Mouse (Mus musculus): Measurements from ENCODE around the gene Gm26558. TPM values are rescaled to one million over a fixed set of nuclear protein-coding genes. Genes with fewer than 3 reads are reported as not detected.

Gene Gm26558
- polyA plus RNA-seq, 1 experiment, result 0.43 TPM

DNA sequence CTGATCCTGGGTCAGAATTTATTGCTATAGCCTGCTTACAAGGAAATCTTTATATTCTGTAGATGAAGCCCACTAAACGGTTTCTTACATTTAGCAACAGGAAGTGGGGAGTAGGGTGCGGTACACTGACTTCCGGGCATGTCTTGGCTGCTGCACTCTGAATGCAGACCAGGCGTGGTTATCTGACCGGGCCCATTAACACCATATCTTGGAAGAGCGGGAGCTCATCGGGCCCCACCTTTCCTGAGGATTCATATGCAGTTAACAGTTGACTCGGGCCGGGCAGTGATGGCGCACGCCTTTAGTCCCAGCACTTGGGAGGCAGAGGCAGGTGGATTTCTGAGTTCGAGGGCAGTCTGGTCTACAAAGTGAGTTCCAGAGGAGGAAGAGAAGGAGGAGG, 33.5 kb downstream of the Gm26558 start:
- H3K4me1 ChIP-seq (ENCODE audit: control insufficient read depth, insufficient read depth, low read length), result no peaks in the 10 kb centered on the region
- 94% methylated on average over 12 of the region's 12 CpGs for WGBS
- TF ChIP-seq CTCF (IDR thresholded peaks at IDR 0.05; ENCODE audit: borderline replicate concordance, insufficient read depth, low read depth, low read length) (no peak), POLR2A (IDR thresholded peaks at IDR 0.05; ENCODE audit: borderline replicate concordance, insufficient read depth, low read length) (no peak)
- no peak for DNase-seq
- no peaks in the 10 kb centered on the region for H3K27me3 ChIP-seq (ENCODE audit: control insufficient read depth, insufficient read depth, low read length)
- no peak overlapping the region for H3K27ac ChIP-seq (ENCODE audit: insufficient read depth, low read length)
- H3K4me3 ChIP-seq (replicated peaks; ENCODE audit: insufficient read depth, low read depth, low read length), result no peak overlapping the region

DNA sequence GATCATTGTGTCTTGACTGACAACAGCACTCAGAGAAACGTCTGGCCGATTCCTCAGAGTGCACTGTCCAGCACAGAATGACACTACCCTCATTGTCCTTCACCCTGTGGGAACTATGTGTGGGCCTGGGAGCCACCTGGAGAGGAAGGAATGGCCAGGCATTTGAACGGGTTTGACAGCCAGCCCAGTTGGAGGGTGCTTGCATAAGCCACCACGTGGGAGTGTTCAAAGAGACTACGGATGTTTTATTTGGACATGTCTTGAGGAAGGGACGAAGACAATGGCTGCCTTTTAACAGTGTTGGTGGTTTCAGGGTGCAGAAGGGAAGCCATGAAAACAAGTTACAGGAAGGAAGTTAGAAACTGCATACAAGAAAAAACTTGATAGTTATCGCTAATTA, 36.1 kb downstream of the Gm26558 start:
- 45% methylated on average over 7 of the region's 7 CpGs for WGBS
- H3K4me3 ChIP-seq (replicated peaks; ENCODE audit: insufficient read depth, low read depth, low read length), result no peak overlapping the region
- no peak for DNase-seq
- no peak overlapping the region for H3K27ac ChIP-seq (ENCODE audit: insufficient read depth, low read length)
- H3K4me1 ChIP-seq (ENCODE audit: control insufficient read depth, insufficient read depth, low read length), result no peaks in the 10 kb centered on the region
- no peaks in the 10 kb centered on the region for H3K27me3 ChIP-seq (ENCODE audit: control insufficient read depth, insufficient read depth, low read length)
- no peak for TF ChIP-seq POLR2A (IDR thresholded peaks at IDR 0.05; ENCODE audit: borderline replicate concordance, insufficient read depth, low read length)
- TF ChIP-seq CTCF (IDR thresholded peaks at IDR 0.05; ENCODE audit: borderline replicate concordance, insufficient read depth, low read depth, low read length), result no peak

GRCm38 (mm10) chr2:70622244-70622643, 39.7 kb downstream of the Gm26558 start:
- H3K27me3 ChIP-seq (ENCODE audit: control insufficient read depth, insufficient read depth, low read length), result no peaks in the 10 kb centered on the region
- no peak overlapping the region for H3K4me3 ChIP-seq (replicated peaks; ENCODE audit: insufficient read depth, low read depth, low read length)
- no peak for DNase-seq
- no peak overlapping the region for H3K27ac ChIP-seq (ENCODE audit: insufficient read depth, low read length)
- TF ChIP-seq CTCF (IDR thresholded peaks at IDR 0.05; ENCODE audit: borderline replicate concordance, insufficient read depth, low read depth, low read length), result no peak
- WGBS, result 49% methylated on average over 4 of the region's 4 CpGs
- no peaks in the 10 kb centered on the region for H3K4me1 ChIP-seq (ENCODE audit: control insufficient read depth, insufficient read depth, low read length)

GRCm38 (mm10) chr2:70620225-70620624, 41.7 kb downstream of the Gm26558 start:
- no peak overlapping the region for H3K27ac ChIP-seq (ENCODE audit: insufficient read depth, low read length)
- H3K4me1 ChIP-seq (ENCODE audit: control insufficient read depth, insufficient read depth, low read length), result no peaks in the 10 kb centered on the region
- peak; percentile 11 to 27 for DNase-seq
- WGBS, result 10% methylated on average over 6 of the region's 6 CpGs
- no peaks in the 10 kb centered on the region for H3K27me3 ChIP-seq (ENCODE audit: control insufficient read depth, insufficient read depth, low read length)
- TF ChIP-seq POLR2A (IDR thresholded peaks at IDR 0.05; ENCODE audit: borderline replicate concordance, insufficient read depth, low read length) (no peak), CTCF (IDR thresholded peaks at IDR 0.05; ENCODE audit: borderline replicate concordance, insufficient read depth, low read depth, low read length) (peak; percentile 42; the same call in 1 of the 2 replicates)
- no peak overlapping the region for H3K4me3 ChIP-seq (replicated peaks; ENCODE audit: insufficient read depth, low read depth, low read length)

- no peak for DNase-seq
- no peak for TF ChIP-seq POLR2A (IDR thresholded peaks at IDR 0.05; ENCODE audit: borderline replicate concordance, insufficient read depth, low read length)
- no peak for TF ChIP-seq CTCF (IDR thresholded peaks at IDR 0.05; ENCODE audit: borderline replicate concordance, insufficient read depth, low read depth, low read length)
- H3K27ac ChIP-seq (ENCODE audit: insufficient read depth, low read length), result no peak overlapping the region
- H3K4me3 ChIP-seq (replicated peaks; ENCODE audit: insufficient read depth, low read depth, low read length), result no peak overlapping the region
- H3K4me1 ChIP-seq (ENCODE audit: control insufficient read depth, insufficient read depth, low read length), result no peaks in the 10 kb centered on the region
- 92% methylated on average over 6 of the region's 6 CpGs for WGBS
- no peaks in the 10 kb centered on the region for H3K27me3 ChIP-seq (ENCODE audit: control insufficient read depth, insufficient read depth, low read length)
Observed at GRCm38 (mm10) chr2:70619232-70619835, 42.6 kb downstream of the Gm26558 start.

DNA sequence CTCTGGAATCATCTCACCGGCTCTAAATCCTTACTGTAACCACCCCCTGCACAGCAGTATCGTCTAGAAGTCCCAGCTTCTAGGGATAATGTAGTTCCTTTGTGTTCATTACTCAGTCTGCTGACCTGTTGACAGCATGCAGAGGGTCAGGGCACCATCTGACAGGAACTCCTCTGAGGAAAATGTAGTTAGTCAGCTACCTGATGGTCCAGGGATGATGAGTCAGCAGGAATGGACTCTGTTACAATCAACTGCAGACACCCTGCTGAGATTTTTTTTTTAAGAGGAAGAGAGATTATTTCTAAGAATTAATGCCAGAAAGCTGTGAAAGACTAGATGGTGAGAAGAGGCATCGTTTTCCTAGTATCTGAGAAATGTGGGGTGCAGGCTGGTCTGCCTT, 45.3 kb downstream of the Gm26558 start:
- Histone ChIP-seq H3K4me3 (replicated peaks; ENCODE audit: insufficient read depth, low read depth, low read length) (no peak overlapping the region), H3K4me1 (ENCODE audit: control insufficient read depth, insufficient read depth, low read length) (no peaks in the 10 kb centered on the region), H3K27ac (ENCODE audit: insufficient read depth, low read length) (no peak overlapping the region), H3K27me3 (ENCODE audit: control insufficient read depth, insufficient read depth, low read length) (no peaks in the 10 kb centered on the region)
- 59% methylated on average over 3 of the region's 3 CpGs for WGBS
- TF ChIP-seq POLR2A (IDR thresholded peaks at IDR 0.05; ENCODE audit: borderline replicate concordance, insufficient read depth, low read length) (no peak), CTCF (IDR thresholded peaks at IDR 0.05; ENCODE audit: borderline replicate concordance, insufficient read depth, low read depth, low read length) (no peak)
- DNase-seq, result no peak

- no peak overlapping the region for H3K27ac ChIP-seq (ENCODE audit: insufficient read depth, low read length)
- TF ChIP-seq POLR2A (IDR thresholded peaks at IDR 0.05; ENCODE audit: borderline replicate concordance, insufficient read depth, low read length) (no peak), CTCF (IDR thresholded peaks at IDR 0.05; ENCODE audit: borderline replicate concordance, insufficient read depth, low read depth, low read length) (no peak)
Observed at GRCm38 (mm10) chr2:70616076-70616475, 45.8 kb downstream of the Gm26558 start.

DNA sequence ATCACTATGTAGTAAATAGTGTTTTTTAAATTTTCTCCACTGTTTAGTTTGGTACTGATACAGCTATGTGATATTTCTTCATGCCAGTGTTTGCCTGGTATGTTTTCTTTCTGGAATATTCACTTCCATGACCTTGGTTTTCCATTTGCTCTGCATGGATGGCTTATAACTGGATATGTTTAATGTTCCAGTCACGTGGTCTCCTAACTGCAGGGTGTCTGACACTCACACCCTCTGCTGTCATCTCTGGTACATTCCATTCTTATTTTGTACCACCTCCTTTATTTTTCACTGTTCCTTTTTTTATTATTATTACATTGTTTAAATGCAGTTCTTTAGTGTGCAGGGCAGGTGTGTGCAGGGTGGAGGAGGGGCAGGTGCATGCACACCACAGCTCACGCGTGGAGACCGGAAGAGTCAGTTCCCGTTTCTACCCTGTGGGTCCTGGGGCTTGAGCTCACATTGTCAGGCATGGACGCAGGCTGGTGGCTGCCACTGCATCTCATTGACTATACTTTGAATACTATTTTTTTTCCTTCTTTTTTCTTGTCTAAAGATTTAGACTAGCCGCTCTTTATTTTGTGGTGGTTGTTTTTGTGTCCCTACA, 47.1 kb downstream of the Gm26558 start:
- H3K27me3 ChIP-seq (ENCODE audit: control insufficient read depth, insufficient read depth, low read length), result no peaks in the 10 kb centered on the region
- H3K27ac ChIP-seq (ENCODE audit: insufficient read depth, low read length), result no peak overlapping the region
- no peak for DNase-seq
- 79% methylated on average over 7 of the region's 7 CpGs for WGBS
- no peak overlapping the region for H3K4me3 ChIP-seq (replicated peaks; ENCODE audit: insufficient read depth, low read depth, low read length)
- TF ChIP-seq POLR2A (IDR thresholded peaks at IDR 0.05; ENCODE audit: borderline replicate concordance, insufficient read depth, low read length) (no peak), CTCF (IDR thresholded peaks at IDR 0.05; ENCODE audit: borderline replicate concordance, insufficient read depth, low read depth, low read length) (no peak)
- no peaks in the 10 kb centered on the region for H3K4me1 ChIP-seq (ENCODE audit: control insufficient read depth, insufficient read depth, low read length)

More at GRCm38 (mm10) chr2:70616076-70616475, 45.8 kb downstream of the Gm26558 start:
- Histone ChIP-seq H3K27me3 (ENCODE audit: control insufficient read depth, insufficient read depth, low read length) (no peaks in the 10 kb centered on the region), H3K4me1 (ENCODE audit: control insufficient read depth, insufficient read depth, low read length) (no peaks in the 10 kb centered on the region), H3K4me3 (replicated peaks; ENCODE audit: insufficient read depth, low read depth, low read length) (no peak overlapping the region)
- DNase-seq, result no peak
- 66% methylated on average over 2 of the region's 2 CpGs for WGBS

Other genes with a start within 250 kb of the Gm26558 start
- gene Sp5, start 187.2 kb downstream of the Gm26558 start, polyA plus RNA-seq (2012; rRNA removed), result 2.9 and 5.4 TPM in 2 replicates
- gene Erich2, start 153.3 kb downstream of the Gm26558 start, polyA plus RNA-seq (2012; rRNA removed), result 0.80 and 1.6 TPM in 2 replicates
- 474 and 548 TPM in 2 replicates for gene Gad1, start 109.0 kb downstream of the Gm26558 start, polyA plus RNA-seq (2012; rRNA removed)
- gene Gorasp2, start 532 bp downstream of the Gm26558 start, polyA plus RNA-seq (2012; rRNA removed), result 81.5 and 82.7 TPM in 2 replicates
- 28.2 and 30.4 TPM in 2 replicates for gene Tlk1, start 163.6 kb upstream of the Gm26558 start, polyA plus RNA-seq (2012; rRNA removed)

Data from cerebellum, adult 2 months (tissue).